Mouse (Mus musculus): Measurements from ENCODE around the gene Hyal6.

DNA sequence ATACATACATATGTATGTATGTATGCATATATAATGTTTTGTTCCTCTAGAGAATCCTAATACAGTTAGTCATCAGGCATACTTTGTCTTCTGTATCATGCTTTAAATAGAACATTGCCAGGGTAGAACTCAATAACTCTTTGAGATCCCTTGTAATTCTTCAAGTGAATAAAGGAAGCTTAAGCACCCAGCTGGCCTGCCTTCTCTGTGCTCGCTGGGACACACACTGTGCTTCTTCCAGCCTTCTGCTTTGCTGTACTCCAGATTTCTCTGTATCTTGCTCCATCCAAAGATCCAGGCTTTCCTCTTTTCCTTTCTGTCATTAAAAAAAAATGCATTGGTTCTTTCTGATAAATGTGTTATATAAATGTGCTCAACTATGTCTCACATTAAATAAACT lies 45.2 kb upstream of the Hyal6 start:
- TF ChIP-seq CTCF (IDR thresholded peaks at IDR 0.05; ENCODE audit: low read depth, low read length) (no peak), POLR2A (IDR thresholded peaks at IDR 0.05; ENCODE audit: borderline replicate concordance, low read depth, low read length) (no peak)

Measured in bone marrow macrophage, adult 2 months (primary cell).